Mouse (Mus musculus) stomach, embryonic 15.5 days (tissue): Measurements from ENCODE around the gene Prelp. TPM values are rescaled to one million over a fixed set of nuclear protein-coding genes. Genes with fewer than 3 reads are reported as not detected.
A peak's percentile ranks its signal among the peaks of the same experiment; 100 is the strongest.
"Not testable (repeated sequence)": the region's sequence is repeated elsewhere in the genome, so short reads cannot be mapped to it uniquely, and the experiment has no call there.

Source experiments
- ATAC-seq: fragments of 200-750 bp; cut with Nextera tagmentation; 2 replicates; pipeline ENCODE4 v1.8.0; 2017; ENCODE audit warnings: low read depth, moderate number of reproducible peaks, moderate TSS enrichment; ENCODE audit not compliant: insufficient read depth, low FRiP score
- H3K27ac ChIP-seq: fragments of 300-500 bp; sonication (generic); 2 replicates; pipeline ENCODE4 v1.5.1; 2015; ENCODE audit warnings: mild to moderate bottlenecking, inconsistent platforms
- H3K27me3 ChIP-seq: fragments of 300-500 bp; sonication (generic); replicated peaks from 2 replicates; pipeline ENCODE4 v1.6.1; 2015; ENCODE audit warnings: inconsistent platforms
- H3K36me3 ChIP-seq: fragments of 300-500 bp; sonication (generic); 2 replicates; pipeline ENCODE4 v1.6.1; 2015; ENCODE audit warnings: inconsistent platforms
- H3K4me1 ChIP-seq: fragments of 300-500 bp; sonication (generic); 2 replicates; pipeline ENCODE4 v1.6.1; 2015; ENCODE audit warnings: inconsistent platforms
- H3K4me2 ChIP-seq: fragments of 300-500 bp; sonication (generic); 2 replicates; pipeline ENCODE4 v1.6.1; 2015; ENCODE audit warnings: mild to moderate bottlenecking, inconsistent platforms
- H3K4me3 ChIP-seq: fragments of 300-500 bp; sonication (generic); replicated peaks from 2 replicates; pipeline ENCODE4 v1.5.1; 2015; ENCODE audit warnings: inconsistent platforms
- H3K9ac ChIP-seq: fragments of 300-500 bp; sonication (generic); 2 replicates; pipeline ENCODE4 v1.6.1; 2015; ENCODE audit warnings: inconsistent platforms
- H3K9me3 ChIP-seq: fragments of 300-500 bp; sonication (generic); 2 replicates; pipeline ENCODE4 v1.6.1; 2016; ENCODE audit warnings: inconsistent platforms
- WGBS: fragments of 180-500 bp; shearing (Covaris S2); methylation state at CpG from one replicate; pipeline ENCODE4 v1.1.7; 2015; 5-methylcytosine and 5-hydroxymethylcytosine counted together
- polyA plus RNA-seq: library from polyadenylated mRNA; unstranded; fragments of >200 nt; fragmentation: Nextera tagmentation; extraction: Ambion mirVana; gene quantifications from 2 replicates; pipeline ENCODE4 v1.2.1, GENCODE M21; 2015

Gene Prelp
- 2.2 and 2.4 TPM in 2 replicates for polyA plus RNA-seq

DNA sequence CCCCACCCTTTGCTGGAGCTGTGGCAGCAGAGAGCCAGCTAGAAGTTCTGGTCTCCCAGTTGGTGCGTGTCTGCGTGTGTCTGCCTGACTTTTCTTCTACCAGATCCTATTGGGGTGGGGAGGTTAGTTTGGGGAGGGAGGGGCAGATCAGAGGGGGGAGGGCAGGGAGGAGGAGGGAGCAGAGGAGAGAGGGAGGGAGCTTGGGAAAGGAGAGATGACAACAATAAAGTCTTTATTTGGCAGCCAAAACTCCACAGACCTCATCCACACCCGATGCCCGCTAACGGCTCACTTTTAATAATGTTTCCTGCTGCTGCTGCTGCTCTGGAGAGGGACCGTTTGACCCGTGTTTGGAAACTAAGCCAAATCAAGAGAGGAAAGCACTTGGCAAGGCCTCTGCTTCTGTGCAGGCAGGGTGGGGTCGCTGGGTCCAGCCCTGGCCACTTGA, at the start of gene Prelp:
Gene Prelp (minus strand): TSS at position 111 of the 448 bp plus-strand sequence.
- 0 out of 2 replicates have a peak, but pooled peaks cover 4% of the 10 kb centered on the region for H3K27me3 ChIP-seq
- no peak within 1 kb of the TSS for H3K9ac ChIP-seq
- 11% methylated on average over 8 of the region's 8 CpGs for whole genome bisulfite sequencing
- H3K4me3 ChIP-seq = no peak within 1 kb of the TSS
- ATAC-seq = no peak
- peak within 1 kb of the TSS; percentile 52; the same call in 1 of the 2 replicates for H3K27ac ChIP-seq
- peaks cover 33% of the 10 kb centered on the region for H3K4me1 ChIP-seq
- no peaks in the 10 kb centered on the region for H3K9me3 ChIP-seq
- H3K36me3 ChIP-seq = no peaks in the 10 kb centered on the region
- 0 out of 2 replicates have a peak within 1 kb of the TSS, but pooled peaks have one; percentile 17 for H3K4me2 ChIP-seq

DNA sequence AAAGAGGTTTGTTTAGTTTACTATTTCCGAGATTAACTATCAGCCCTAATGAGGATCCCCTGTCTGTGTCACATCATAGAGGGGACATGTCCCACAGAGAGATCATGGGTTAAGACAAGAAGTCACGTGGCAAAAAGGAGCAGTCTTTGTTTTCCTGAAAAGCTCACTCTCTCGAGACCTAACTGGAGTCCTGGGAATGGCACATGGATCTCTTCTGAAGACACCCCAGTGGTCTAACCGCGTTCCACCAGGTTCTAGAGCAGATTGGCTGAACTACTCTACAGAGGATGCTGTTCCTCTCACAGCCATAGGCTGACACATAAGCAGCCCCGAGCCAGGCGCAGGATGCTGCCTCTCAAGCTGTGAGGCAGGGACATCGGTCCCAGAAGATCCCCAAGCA, 48.2 kb upstream of the Prelp start:
- no peak for ATAC-seq
- Histone ChIP-seq H3K4me1 (peaks cover 39% of the 10 kb centered on the region), H3K9ac (no peak overlapping the region), H3K27ac (no peak overlapping the region), H3K4me2 (no peak overlapping the region), H3K4me3 (no peak overlapping the region), H3K9me3 (no peaks in the 10 kb centered on the region), H3K27me3 (no peaks in the 10 kb centered on the region), H3K36me3 (no peaks in the 10 kb centered on the region)
- 81% methylated on average over 8 of the region's 8 CpGs for WGBS

DNA sequence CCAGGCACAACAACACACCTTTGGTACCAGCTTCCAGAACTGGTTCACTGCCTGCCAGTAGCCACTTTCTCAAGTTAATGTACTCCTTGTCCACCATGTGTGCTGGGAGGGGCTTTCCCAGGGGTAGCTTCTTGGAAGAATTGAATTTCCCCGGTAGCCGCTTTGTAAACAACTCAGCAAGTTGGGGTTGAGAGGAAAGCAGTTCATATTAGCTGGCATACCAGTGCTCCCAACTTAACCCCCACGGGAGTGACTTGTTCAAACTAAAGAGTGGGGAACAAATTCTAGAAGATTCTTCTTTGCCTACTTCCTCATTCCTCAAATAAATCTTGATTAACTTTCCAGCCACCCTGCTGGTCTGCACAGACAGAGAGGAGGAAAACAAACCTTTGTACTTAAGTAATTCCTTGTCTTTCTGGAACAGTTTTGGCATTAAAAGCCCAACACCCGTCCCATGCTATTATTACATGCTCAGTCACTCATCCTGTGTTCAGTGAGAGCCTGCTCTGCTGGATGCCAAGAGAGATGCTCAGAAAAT, 47.6 kb upstream of the Prelp start:
- Histone ChIP-seq H3K4me2 (no peak overlapping the region), H3K9ac (no peak overlapping the region), H3K4me1 (peaks cover 40% of the 10 kb centered on the region), H3K9me3 (no peaks in the 10 kb centered on the region), H3K27ac (no peak overlapping the region), H3K36me3 (no peaks in the 10 kb centered on the region), H3K27me3 (no peaks in the 10 kb centered on the region), H3K4me3 (no peak overlapping the region)
- ATAC-seq = no peak
- 30% methylated on average over 4 of the region's 4 CpGs for WGBS

DNA sequence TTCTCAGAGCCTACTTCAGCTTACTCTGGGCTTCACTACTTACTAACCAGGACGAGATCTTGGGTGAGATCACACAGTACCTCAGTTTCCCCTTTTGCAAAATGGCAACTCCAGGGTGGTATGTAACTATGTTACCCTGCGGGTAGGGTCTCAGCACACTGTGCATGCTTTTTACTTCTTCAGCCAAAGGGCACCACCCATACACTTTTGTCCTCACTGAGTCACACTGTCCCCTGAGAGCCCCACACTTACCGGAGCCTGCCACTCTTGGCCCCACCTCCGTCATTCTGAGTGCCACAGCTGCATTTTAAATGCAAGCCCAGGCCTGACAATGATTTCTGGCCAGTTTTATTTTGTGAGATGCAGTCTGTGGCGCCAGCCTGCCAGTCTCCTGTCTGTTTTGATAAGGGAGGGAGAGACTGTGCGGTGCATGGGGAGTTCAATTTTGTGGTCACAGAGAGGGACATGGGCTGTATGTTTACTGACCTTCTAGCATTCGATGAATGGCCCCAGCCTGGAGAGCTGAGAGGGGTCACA, 46.3 kb upstream of the Prelp start:
- Histone ChIP-seq H3K27ac (peak overlapping the region; percentile 52), H3K4me1 (peaks cover 40% of the 10 kb centered on the region), H3K9me3 (no peaks in the 10 kb centered on the region), H3K4me2 (no peak overlapping the region), H3K36me3 (no peaks in the 10 kb centered on the region), H3K4me3 (no peak overlapping the region), H3K9ac (no peak overlapping the region), H3K27me3 (no peaks in the 10 kb centered on the region)
- no peak for ATAC-seq
- WGBS = 55% methylated on average over 7 of the region's 7 CpGs

DNA sequence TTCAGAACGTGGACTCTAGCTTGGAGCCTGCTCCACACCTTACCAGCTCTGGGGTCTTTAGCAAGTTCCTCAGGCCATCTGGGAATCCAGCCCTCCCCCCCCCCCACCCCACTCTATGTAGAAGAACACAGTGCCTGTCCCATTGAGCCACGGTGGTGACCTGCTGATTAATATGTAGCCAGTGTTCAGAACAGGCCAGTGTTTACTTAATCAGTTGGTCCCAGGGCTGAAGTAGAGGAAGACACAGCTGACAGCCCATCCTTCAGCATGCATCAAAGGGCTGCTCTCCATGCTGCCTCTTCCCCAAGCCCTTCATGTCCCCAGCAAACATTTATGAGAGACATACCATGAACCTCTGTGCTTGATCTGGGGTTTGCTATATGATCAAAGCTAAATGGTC, 44.8 kb upstream of the Prelp start:
- Histone ChIP-seq H3K4me2 (no peak overlapping the region), H3K27me3 (no peaks in the 10 kb centered on the region), H3K9me3 (no peaks in the 10 kb centered on the region), H3K4me1 (peaks cover 51% of the 10 kb centered on the region), H3K9ac (no peak overlapping the region), H3K4me3 (no peak overlapping the region), H3K36me3 (no peaks in the 10 kb centered on the region), H3K27ac (peak overlapping the region; percentile 80)
- no peak for ATAC-seq
- WGBS = 46% methylated on average over 2 of the region's 2 CpGs

DNA sequence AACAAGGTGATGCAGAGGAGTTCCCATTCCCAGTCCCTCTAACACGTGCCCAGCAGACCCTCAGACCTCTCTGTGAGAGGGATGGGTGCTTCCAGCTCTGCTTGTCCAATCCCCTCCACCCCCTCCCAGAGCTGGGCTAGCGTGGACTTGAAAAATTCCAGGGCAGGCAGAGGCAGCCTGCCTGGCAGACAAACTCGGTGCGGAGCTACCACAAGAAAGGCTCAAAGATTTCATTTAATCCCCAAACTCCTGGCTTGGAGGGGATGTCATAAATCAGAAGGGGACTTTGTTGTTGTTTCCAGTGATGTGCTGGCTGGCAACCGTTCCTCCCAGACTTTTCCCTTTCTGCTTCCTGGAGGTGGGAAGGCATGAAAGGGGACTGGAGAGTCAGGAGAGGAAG, 44.1 kb upstream of the Prelp start:
- H3K4me2 ChIP-seq = no peak overlapping the region
- 17% methylated on average over 5 of the region's 5 CpGs for WGBS
- ATAC-seq = 0 out of 2 replicates have a peak, but pooled peaks have one; percentile 15
- no peaks in the 10 kb centered on the region for H3K27me3 ChIP-seq
- no peak overlapping the region for H3K4me3 ChIP-seq
- H3K9ac ChIP-seq = no peak overlapping the region
- H3K36me3 ChIP-seq = no peaks in the 10 kb centered on the region
- H3K9me3 ChIP-seq = no peaks in the 10 kb centered on the region
- H3K27ac ChIP-seq = peak overlapping the region; percentile 80
- H3K4me1 ChIP-seq = peaks cover 51% of the 10 kb centered on the region

DNA sequence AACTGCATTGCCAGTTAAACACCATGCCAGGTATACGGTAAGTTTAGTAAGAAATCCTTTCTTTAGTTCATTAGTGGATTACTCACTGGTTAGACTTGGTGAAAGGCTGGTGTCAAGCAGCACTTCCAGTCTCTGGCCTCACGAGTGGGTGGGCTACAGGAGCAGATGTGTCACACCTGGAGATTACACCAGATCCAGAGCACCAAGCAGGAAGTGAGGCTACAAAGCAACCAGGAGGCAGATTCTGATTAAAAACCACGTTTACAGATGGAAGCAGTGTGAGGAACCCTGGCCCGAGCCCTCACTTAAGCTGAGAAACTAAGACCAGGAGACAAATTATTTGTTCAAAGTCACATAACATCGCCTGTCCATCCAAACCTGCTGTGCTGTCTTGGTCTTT, 43.5 kb upstream of the Prelp start:
- no peaks in the 10 kb centered on the region for H3K36me3 ChIP-seq
- H3K9ac ChIP-seq = no peak overlapping the region
- peaks cover 53% of the 10 kb centered on the region for H3K4me1 ChIP-seq
- H3K27ac ChIP-seq = peak overlapping the region; percentile 80
- no peak overlapping the region for H3K4me2 ChIP-seq
- H3K4me3 ChIP-seq = no peak overlapping the region
- no peaks in the 10 kb centered on the region for H3K9me3 ChIP-seq
- ATAC-seq = no peak
- no peaks in the 10 kb centered on the region for H3K27me3 ChIP-seq
- 57% methylated on average over 5 of the region's 5 CpGs for WGBS

DNA sequence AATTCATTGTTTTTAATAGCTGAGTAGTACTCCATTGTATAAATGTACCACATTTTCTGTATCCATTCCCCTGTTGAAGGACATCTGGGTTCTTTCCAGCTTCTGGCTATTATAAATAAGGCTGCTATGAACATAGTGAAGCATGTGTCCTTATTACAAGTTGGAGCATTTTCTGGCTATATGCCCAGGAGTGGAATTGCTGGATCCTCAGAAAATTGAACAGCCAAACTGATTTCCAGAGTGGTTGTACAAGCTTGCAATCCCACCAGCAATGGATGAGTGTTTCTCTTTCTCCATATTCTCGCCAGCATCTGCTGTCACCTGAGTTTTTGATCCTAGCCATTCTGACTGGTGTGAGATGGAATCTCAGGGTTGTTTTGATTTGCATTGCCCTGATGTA, 42.4 kb upstream of the Prelp start:
- not testable (repeated sequence) for H3K27me3 ChIP-seq, ATAC-seq, H3K36me3 ChIP-seq, H3K4me3 ChIP-seq, H3K9ac ChIP-seq, H3K9me3 ChIP-seq, H3K4me2 ChIP-seq, H3K27ac ChIP-seq
- 80% methylated on average over 1 of the region's 1 CpGs for WGBS
- peaks cover 50% of the 10 kb centered on the region for H3K4me1 ChIP-seq

DNA sequence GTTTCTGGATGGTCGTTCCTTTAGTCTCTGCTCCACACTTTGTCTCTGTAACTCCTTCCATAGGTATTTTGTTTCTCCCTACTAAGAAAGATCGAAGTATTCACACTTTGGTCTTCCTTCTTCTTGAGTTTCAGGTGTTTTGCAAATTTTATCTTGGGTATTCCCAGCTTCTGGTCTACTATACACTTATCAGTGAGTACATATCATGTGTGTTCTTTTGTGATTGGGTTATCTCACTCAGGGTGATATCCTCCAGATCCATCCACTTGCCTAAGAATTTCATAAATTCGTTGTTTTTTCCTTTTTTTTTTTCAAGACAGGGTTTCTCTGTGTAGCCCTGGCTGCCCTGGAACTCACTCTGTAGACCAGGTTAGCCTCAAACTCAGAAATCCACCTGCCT, 41.9 kb upstream of the Prelp start:
- not testable (repeated sequence) for H3K9ac ChIP-seq, H3K4me2 ChIP-seq, H3K27ac ChIP-seq, H3K36me3 ChIP-seq, H3K27me3 ChIP-seq, H3K9me3 ChIP-seq, ATAC-seq, H3K4me3 ChIP-seq
- 88% methylated on average over 3 of the region's 3 CpGs for WGBS
- peaks cover 46% of the 10 kb centered on the region for H3K4me1 ChIP-seq

DNA sequence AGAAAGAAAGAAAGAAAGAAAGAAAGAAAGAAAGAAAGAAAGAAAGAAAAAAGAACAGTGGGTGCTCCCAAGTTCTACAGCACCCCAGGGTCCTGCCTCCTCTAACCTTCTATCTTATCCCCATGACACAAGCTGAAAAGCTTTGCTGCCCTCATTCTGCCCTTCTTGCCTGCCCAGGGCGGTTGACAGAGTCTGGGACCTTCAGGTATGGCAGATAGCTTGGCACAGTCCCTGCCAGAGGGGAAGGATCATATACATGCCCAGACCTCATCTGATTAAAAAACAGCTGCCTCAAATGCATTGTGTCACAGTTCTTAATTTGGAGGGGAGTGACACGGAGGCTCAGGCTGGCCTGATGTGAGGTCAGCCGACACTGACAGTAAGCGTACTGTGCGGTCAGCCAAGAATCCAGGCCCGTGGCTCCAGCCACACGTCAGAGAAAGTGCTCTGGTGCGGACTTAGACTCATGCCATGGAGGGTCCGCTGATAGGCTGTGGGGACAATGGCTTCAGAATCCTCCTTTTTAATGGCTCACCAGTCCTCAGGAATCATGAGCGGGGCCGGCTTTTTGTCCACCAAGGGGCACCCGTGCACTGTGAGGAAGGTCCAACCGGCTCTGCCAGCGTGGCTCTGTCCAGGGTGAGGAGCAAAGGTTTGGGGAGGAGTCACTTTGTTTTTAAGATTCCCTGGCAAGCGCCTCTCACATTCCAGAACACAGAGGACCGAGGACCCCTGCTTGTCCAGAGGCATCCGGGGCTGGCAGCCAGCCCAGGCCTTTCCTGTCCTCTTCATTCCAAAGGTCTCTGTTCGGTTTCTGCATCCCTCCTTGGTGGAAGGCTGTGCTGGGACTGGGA, 40.3 kb upstream of the Prelp start:
- peak overlapping the region; percentile 38; the same call in 1 of the 2 replicates for H3K27ac ChIP-seq
- peak; percentile 77; the same call in 1 of the 2 replicates for ATAC-seq
- H3K9me3 ChIP-seq = no peaks in the 10 kb centered on the region
- H3K36me3 ChIP-seq = no peaks in the 10 kb centered on the region
- no peak overlapping the region for H3K4me3 ChIP-seq
- no peaks in the 10 kb centered on the region for H3K27me3 ChIP-seq
- peak overlapping the region; percentile 27; the same call in 1 of the 2 replicates for H3K4me2 ChIP-seq
- peaks cover 36% of the 10 kb centered on the region for H3K4me1 ChIP-seq
- WGBS = 22% methylated on average over 18 of the region's 18 CpGs
- H3K9ac ChIP-seq = no peak overlapping the region

DNA sequence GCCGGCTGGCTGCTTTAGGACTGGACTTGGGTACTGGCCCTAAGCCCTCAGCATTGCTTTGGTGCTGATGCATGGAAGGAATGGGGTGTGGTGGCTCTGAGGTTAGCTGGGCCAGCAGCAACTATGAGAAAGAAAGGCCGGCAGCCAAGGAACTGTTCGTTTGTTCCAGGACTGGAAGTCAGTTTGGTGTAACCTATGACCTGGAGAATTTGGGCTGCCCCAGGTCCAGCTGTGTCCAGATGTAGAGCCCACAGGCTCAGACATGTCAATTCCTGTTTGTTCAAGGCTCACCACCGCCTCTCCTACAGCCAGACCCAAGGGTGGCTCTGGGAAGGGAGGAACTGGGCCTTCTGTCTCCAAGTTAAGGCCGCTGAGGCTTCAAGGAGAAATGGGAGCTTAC, 38.3 kb upstream of the Prelp start:
- peaks cover 17% of the 10 kb centered on the region for H3K4me1 ChIP-seq
- no peaks in the 10 kb centered on the region for H3K27me3 ChIP-seq
- no peaks in the 10 kb centered on the region for H3K9me3 ChIP-seq
- 60% methylated on average over 5 of the region's 5 CpGs for WGBS
- H3K4me2 ChIP-seq = no peak overlapping the region
- peak; percentile 48; the same call in 1 of the 2 replicates for ATAC-seq
- H3K27ac ChIP-seq = peak overlapping the region; percentile 67
- no peak overlapping the region for H3K9ac ChIP-seq
- H3K4me3 ChIP-seq = no peak overlapping the region
- H3K36me3 ChIP-seq = no peaks in the 10 kb centered on the region

DNA sequence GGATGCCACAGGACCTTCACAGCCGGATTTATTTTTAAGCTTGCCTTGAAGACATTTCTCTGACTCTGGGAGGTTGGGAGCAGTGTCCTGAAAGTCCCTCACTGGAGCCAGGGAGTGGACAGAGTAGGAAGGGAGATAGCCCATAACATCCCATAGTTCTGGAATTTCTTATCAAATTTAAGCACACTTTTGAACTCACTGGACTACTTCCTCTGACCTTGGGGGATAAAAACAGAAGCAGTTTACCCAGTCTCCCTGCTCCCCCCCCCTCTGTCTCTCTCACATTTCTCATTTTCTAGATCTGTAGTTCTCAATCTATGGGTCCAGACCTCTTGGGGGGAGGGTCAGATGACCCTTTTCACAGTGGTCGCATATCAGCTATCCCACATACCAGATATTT, 32.8 kb upstream of the Prelp start:
- Histone ChIP-seq H3K4me1 (peaks cover 8% of the 10 kb centered on the region; the same call in 1 of the 2 replicates), H3K4me3 (no peak overlapping the region), H3K9ac (no peak overlapping the region), H3K27me3 (no peaks in the 10 kb centered on the region), H3K9me3 (no peaks in the 10 kb centered on the region), H3K4me2 (no peak overlapping the region), H3K36me3 (no peaks in the 10 kb centered on the region), H3K27ac (no peak overlapping the region)
- ATAC-seq = no peak
- WGBS = 51% methylated on average over 2 of the region's 2 CpGs
